Mouse (Mus musculus): Measurements from ENCODE around the gene Apoa1. TPM values are rescaled to one million over a fixed set of nuclear protein-coding genes. Genes with fewer than 3 reads are reported as not detected.

Apoa1 gene
- polyA plus RNA-seq, 1 experiment = not detected

DNA sequence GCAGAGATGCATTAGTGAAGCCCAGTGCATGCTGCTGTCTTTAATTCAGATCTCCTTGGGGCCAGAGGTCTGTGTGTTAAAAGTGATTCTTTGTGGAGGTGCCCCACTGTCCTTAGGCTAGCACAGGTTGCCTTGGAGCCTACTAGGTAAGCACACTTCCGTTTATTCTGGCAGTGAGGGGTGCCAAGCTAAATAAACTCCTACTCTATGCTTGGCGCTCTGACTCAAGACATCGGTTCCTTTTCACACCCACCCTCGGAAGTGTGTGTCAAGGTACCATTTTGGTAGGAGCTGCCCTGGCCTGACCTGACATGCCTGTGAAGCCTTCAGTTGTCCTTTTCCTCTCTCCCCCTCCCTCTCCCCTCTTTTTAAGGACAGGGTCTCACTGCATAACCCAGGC, 14.1 kb upstream of the Apoa1 start:
- H3K4me1 ChIP-seq (ENCODE audit: control insufficient read depth, insufficient read depth, low read length) = peaks cover 18% of the 10 kb centered on the region
- H3K27ac ChIP-seq (ENCODE audit: insufficient read depth, low read depth, low read length) = no peak overlapping the region
- H3K4me3 ChIP-seq (ENCODE audit: insufficient read depth, low read length) = no peak overlapping the region
- TF ChIP-seq CTCF (IDR thresholded peaks at IDR 0.05; ENCODE audit: low read depth, low read length) = no peak
- no peak for TF ChIP-seq POLR2A (IDR thresholded peaks at IDR 0.05; ENCODE audit: borderline replicate concordance, low read depth, low read length)

DNA sequence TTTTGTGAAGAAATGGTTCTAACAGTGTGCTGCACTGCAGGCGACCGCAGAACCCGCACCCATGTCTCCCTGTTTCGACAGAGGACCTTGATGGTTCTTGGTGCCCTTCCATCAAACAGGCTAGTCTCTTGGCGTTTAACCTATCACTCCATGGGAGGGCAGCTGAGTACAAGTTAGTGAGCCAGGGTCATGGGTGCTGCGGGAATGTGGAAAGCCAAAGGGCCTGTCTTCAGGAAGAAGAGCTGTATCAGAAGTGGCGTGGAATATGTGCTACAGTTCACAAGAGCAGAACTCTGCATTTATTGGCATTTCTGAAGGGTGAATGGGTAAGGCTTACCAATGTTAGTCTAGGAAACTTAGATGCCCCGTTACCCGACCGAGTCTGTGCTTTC, 13.4 kb upstream of the Apoa1 start:
- Histone ChIP-seq H3K4me1 (ENCODE audit: control insufficient read depth, insufficient read depth, low read length) (peaks cover 18% of the 10 kb centered on the region), H3K27ac (ENCODE audit: insufficient read depth, low read depth, low read length) (no peak overlapping the region), H3K4me3 (ENCODE audit: insufficient read depth, low read length) (no peak overlapping the region)
- TF ChIP-seq CTCF (IDR thresholded peaks at IDR 0.05; ENCODE audit: low read depth, low read length) (no peak), POLR2A (IDR thresholded peaks at IDR 0.05; ENCODE audit: borderline replicate concordance, low read depth, low read length) (no peak)

DNA sequence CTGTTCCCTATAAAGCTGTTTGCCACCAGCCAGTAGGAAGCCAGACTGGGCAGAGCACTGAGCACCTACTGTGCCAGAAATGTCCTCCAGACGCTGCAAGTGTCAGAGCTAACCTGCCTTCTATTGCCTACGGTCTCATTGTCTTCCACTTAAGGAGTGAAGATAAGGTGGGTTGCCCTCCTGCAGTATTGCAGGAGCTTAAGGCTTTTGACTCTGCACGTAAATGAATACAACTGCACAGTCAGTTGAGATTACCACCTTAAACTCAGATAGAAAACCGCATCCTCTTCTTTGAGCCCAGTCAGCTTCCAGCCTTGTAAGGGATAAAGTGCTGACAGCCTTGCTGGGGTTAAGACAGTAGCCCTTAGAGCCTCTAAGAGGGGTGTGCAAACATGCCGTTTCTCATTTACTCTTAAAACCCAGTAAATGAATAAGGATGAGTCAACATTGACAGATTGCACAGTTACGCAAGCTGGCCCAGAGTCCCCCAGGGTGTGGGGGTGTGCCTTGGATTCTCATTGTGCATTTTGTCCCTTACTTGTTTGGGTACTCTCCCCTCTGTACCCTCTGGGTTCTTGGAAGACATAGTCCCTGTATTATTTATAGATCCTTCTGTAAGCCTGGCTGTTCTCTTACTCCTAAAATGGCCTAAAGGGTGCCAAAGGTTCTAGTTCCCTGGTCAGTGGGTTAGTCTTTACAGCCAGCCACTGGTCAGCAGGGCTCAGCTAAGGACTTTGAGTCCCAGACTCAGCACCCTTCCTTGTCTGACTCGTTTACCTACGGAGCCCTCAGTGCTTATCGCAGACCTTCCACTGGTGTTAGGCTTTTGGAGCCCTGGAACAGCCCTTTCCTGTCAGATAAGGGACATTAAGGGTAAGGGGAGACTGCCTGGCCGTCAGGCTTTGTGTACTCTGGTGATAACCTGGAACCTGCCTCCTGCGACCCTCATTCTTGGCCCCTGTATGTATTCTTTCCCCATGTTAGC, 12.8 kb upstream of the Apoa1 start:
- TF ChIP-seq CTCF (IDR thresholded peaks at IDR 0.05; ENCODE audit: low read depth, low read length) (no peak), POLR2A (IDR thresholded peaks at IDR 0.05; ENCODE audit: borderline replicate concordance, low read depth, low read length) (no peak)
- H3K27ac ChIP-seq (ENCODE audit: insufficient read depth, low read depth, low read length) = no peak overlapping the region
- H3K4me1 ChIP-seq (ENCODE audit: control insufficient read depth, insufficient read depth, low read length) = peaks cover 18% of the 10 kb centered on the region

DNA sequence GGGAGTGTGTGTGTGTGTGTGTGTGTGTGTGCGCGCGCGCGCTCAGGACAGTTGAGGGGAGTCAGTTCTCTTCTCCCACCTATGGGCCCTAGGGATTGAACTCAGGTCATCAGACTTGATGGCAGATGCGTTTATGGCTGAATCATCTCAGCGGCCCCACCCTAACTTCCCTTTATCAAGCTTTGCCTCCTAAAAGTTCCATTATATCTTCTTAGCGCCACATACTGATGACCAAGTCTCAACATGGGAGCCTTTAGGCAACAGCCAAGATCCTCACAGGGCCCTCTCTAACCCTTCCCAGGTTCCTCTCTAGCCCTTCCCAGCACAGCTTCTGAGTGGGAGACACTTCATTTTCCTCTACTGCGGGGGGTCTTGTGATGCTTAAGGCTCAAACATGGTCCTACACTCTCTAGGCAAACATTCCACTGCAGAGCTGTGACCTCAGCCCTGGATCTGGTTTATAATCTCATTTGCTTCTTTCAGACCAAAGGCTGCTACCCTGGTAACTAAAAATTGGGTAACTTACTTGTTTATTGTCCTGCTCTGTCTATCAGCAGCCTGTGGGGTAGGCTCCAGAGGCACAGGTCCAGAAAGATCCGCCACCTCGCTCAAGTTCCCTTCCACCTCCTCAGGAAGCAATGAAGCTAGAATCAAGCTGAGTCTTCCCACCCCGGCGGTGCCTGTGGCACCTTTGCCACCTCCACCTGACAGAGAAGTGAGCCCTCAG, 11.5 kb upstream of the Apoa1 start:
- Histone ChIP-seq H3K4me3 (ENCODE audit: insufficient read depth, low read length) (no peak overlapping the region), H3K27ac (ENCODE audit: insufficient read depth, low read depth, low read length) (no peak overlapping the region), H3K4me1 (ENCODE audit: control insufficient read depth, insufficient read depth, low read length) (peaks cover 18% of the 10 kb centered on the region)
- no peak for TF ChIP-seq CTCF (IDR thresholded peaks at IDR 0.05; ENCODE audit: low read depth, low read length)
- TF ChIP-seq POLR2A (IDR thresholded peaks at IDR 0.05; ENCODE audit: borderline replicate concordance, low read depth, low read length) = no peak

More for the DNA sequence above, 12.8 kb upstream of the Apoa1 start:
- no peak overlapping the region for H3K4me3 ChIP-seq (ENCODE audit: insufficient read depth, low read length)

DNA sequence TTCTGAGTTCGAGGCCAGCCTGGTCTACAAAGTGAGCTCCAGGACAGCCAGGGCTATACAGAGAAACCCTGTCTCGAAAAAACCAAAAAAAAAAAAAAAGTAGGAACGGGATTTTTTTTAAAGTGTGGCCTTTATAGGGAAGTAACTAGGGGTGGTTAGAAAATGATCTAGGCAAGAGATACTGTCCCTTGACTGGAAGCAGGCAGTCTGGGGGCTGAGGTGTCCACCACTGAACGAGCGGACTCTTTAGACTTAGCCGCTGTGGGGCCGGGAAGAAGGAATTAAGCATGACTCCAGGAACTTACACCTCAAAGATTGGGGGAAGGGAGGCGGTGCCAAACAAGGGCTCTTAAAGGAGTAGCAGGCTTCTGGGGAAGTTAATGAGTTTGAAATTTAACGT, 10.2 kb upstream of the Apoa1 start:
- Histone ChIP-seq H3K27ac (ENCODE audit: insufficient read depth, low read depth, low read length) (no peak overlapping the region), H3K4me3 (ENCODE audit: insufficient read depth, low read length) (no peak overlapping the region), H3K4me1 (ENCODE audit: control insufficient read depth, insufficient read depth, low read length) (peaks cover 18% of the 10 kb centered on the region)
- TF ChIP-seq CTCF (IDR thresholded peaks at IDR 0.05; ENCODE audit: low read depth, low read length) (no peak), POLR2A (IDR thresholded peaks at IDR 0.05; ENCODE audit: borderline replicate concordance, low read depth, low read length) (no peak)

DNA sequence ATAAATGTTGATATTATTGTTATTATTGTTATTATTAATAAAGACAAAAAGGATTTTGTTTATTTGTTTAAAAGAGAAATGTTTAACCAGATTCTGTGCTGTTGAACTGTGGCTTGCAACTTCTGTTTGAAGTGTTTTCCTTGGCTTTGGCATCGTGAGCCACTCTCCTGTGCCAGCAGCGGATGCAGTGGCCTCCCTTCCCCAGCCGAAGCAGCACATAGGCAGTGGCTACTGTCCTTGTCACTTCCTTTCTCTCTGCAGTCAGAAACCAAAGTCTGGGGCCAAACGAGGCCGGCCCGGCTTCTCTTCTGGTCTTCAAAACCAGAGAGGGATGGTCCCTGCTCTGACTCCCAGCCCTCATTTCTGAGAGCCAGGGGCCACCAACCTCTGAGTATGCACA, 5.3 kb upstream of the Apoa1 start:
- H3K4me1 ChIP-seq (ENCODE audit: control insufficient read depth, insufficient read depth, low read length) = peaks cover 2% of the 10 kb centered on the region
- no peak overlapping the region for H3K27ac ChIP-seq (ENCODE audit: insufficient read depth, low read depth, low read length)
- no peak for TF ChIP-seq POLR2A (IDR thresholded peaks at IDR 0.05; ENCODE audit: borderline replicate concordance, low read depth, low read length)
- TF ChIP-seq CTCF (IDR thresholded peaks at IDR 0.05; ENCODE audit: low read depth, low read length) = no peak
- H3K4me3 ChIP-seq (ENCODE audit: insufficient read depth, low read length) = no peak overlapping the region

DNA sequence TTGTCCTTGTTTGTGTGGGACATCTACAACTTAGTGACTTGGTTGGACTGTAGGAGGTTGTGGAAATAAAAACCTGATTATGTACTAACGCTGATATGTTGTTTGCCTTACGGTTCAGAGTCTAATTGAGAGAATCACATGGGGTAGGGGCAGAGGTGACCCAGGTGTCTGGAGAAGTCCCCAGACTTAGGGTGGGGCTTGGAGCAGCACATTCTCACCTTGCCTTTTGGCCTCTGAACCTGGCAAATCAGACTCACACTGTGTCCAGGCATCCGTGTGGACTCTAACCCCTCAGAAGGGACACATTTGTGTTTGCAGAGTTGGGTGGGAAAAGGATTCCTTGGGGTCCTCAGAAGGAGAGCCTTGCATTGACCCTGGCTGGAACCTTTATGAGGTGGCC, 4.3 kb upstream of the Apoa1 start:
- TF ChIP-seq CTCF (IDR thresholded peaks at IDR 0.05; ENCODE audit: low read depth, low read length) (no peak), POLR2A (IDR thresholded peaks at IDR 0.05; ENCODE audit: borderline replicate concordance, low read depth, low read length) (no peak)
- no peaks in the 10 kb centered on the region for H3K4me1 ChIP-seq (ENCODE audit: control insufficient read depth, insufficient read depth, low read length)
- H3K4me3 ChIP-seq (ENCODE audit: insufficient read depth, low read length) = no peak overlapping the region
- no peak overlapping the region for H3K27ac ChIP-seq (ENCODE audit: insufficient read depth, low read depth, low read length)

DNA sequence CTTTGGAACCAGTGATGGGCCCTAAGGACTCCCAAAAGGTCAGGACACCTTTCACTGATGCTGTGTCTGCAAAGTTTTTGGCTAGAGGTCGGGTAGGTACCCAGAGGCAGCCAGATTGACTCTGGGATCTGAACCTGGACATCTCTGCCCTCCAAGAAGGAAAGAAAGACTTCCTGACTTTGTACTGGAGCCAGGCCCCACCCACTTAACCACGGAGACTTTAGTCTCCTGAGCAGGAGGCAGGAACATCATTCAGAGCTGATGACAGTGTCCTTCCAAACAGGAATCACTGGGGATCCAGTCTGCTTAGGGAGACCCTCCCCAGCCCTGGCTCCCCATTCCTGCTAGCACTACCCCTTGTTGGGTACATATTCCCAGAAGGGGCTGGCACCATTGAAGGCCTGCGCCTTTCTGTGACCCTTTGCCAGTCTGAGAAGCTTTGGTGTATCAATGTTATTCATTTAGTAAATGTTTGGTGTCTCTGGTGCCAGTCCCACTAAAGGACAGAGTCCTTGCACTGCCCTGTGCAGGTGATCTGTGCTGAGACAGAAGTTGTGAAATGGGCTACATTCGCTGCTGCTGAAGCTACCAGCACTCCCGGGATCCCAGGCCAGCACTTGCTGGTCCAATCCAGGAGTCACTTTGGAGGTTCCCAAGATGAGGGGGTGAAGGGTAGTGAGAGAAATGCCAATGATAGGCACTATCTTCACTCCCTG, 3.3 kb upstream of the Apoa1 start:
- Histone ChIP-seq H3K4me1 (ENCODE audit: control insufficient read depth, insufficient read depth, low read length) (peaks cover under 1% of the 10 kb centered on the region; the same call in 1 of the 2 replicates), H3K4me3 (ENCODE audit: insufficient read depth, low read length) (no peak overlapping the region), H3K27ac (ENCODE audit: insufficient read depth, low read depth, low read length) (no peak overlapping the region)
- TF ChIP-seq CTCF (IDR thresholded peaks at IDR 0.05; ENCODE audit: low read depth, low read length) = no peak
- TF ChIP-seq POLR2A (IDR thresholded peaks at IDR 0.05; ENCODE audit: borderline replicate concordance, low read depth, low read length) = no peak

DNA sequence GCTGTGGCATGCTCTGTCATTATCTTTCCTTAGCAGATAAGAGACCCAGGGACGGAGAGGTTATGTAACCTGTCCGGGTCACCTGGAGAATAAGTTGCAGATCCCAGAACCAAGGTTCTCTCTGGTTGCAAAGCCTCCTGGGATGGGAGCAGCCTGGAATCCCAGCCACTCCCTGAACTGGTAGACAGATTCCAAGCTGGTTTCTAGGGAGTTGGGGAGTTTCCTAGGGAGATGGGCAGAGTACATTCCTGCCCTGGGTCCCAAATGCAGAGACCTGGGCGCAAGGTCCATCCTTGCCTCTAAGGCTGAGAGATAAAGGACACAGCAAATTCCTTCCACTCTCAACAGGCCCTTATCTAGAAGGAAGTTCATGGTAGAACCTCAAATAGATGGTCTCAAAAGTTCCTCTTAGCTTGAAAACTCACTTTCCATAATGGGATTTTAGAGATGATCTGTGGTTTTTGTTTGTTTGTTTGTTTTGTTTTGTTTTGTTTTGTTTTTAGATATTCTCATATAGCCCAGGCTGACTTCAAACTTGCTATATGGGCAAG, 1.2 kb upstream of the Apoa1 start:
- H3K4me3 ChIP-seq (ENCODE audit: insufficient read depth, low read length) = no peak overlapping the region
- H3K27ac ChIP-seq (ENCODE audit: insufficient read depth, low read depth, low read length) = no peak overlapping the region
- no peak for TF ChIP-seq CTCF (IDR thresholded peaks at IDR 0.05; ENCODE audit: low read depth, low read length)
- TF ChIP-seq POLR2A (IDR thresholded peaks at IDR 0.05; ENCODE audit: borderline replicate concordance, low read depth, low read length) = no peak
- peaks cover 3% of the 10 kb centered on the region; the same call in 1 of the 2 replicates for H3K4me1 ChIP-seq (ENCODE audit: control insufficient read depth, insufficient read depth, low read length)

All from bone marrow macrophage, adult 2 months (primary cell).